Mouse (Mus musculus): ENCODE results near the gene Wasf2.

- no peak for TF ChIP-seq POLR2A (IDR thresholded peaks at IDR 0.05; ENCODE audit: low read depth, low read length)
- no peak for TF ChIP-seq CTCF (conservative IDR thresholded peaks at IDR 0.05; ENCODE audit: insufficient read depth, insufficient read length, low read depth, low read length)
Observed at GRCm38 (mm10) chr4:133172451-133172850, 42.1 kb downstream of the Wasf2 start.
